Comparison of ENCODE assay signal across 8 mouse cellular contexts in genomic region chr10:127526681-127527080, GRCm38 (mm10). TPM values are rescaled to one million over a fixed set of nuclear protein-coding genes. Genes with fewer than 3 reads are reported as not detected.
DNase-seq lines count a peak whose midpoint lies in the region; ATAC-seq and TF ChIP-seq lines count a peak whose summit lies in the region.
"Had no signal": no experiment of that assay in that cellular context is flagged by ENCODE, and none has a peak within 500 bp of the region (broad histone marks: within the 10 kb centered on the region; RNA-seq: fewer than 3 reads in every experiment).

No protein-coding gene starts in this region.

- H3K36me3 ChIP-seq in ES-Bruce4 (ENCODE audit: control insufficient read depth, insufficient read depth, low read length, poor library complexity, severe bottlenecking) = no peaks in the 10 kb centered on the region
- H3K36me3 ChIP-seq in embryonic facial prominence, embryonic 14.5 days (ENCODE audit: control insufficient read depth, insufficient read depth, low read length) = no peaks in the 10 kb centered on the region
- H3K36me3 ChIP-seq in hindbrain, embryonic 11.5 days (ENCODE audit: control insufficient read depth, insufficient read depth, low read length) = no peaks in the 10 kb centered on the region
- H3K36me3 ChIP-seq in limb, embryonic 13.5 days = no peaks in the 10 kb centered on the region
- H3K36me3 ChIP-seq in midbrain, embryonic 14.5 days (ENCODE audit: control insufficient read depth, insufficient read depth, low read length) = no peaks in the 10 kb centered on the region

- no peak overlapping the region for H3K27ac ChIP-seq in ES-Bruce4 (ENCODE audit: insufficient read depth, low read length)
- no peak overlapping the region for H3K27ac ChIP-seq in embryonic facial prominence, embryonic 14.5 days (replicated peaks; ENCODE audit: low read depth, low read length)
- peak overlapping the region; percentile 90 for H3K27ac ChIP-seq in hindbrain, embryonic 11.5 days (ENCODE audit: low read depth, low read length)
- H3K27ac ChIP-seq in limb, embryonic 13.5 days = no peak overlapping the region
- peak overlapping the region; percentile 79 for H3K27ac ChIP-seq in midbrain, embryonic 14.5 days (replicated peaks; ENCODE audit: low read depth, low read length)

- peaks cover 2% of the 10 kb centered on the region for H3K4me1 ChIP-seq in ES-Bruce4 (ENCODE audit: control insufficient read depth, insufficient read depth, low read length)
- H3K4me1 ChIP-seq in embryonic facial prominence, embryonic 14.5 days (ENCODE audit: control insufficient read depth, insufficient read depth, low read length) = peaks cover 33% of the 10 kb centered on the region
- H3K4me1 ChIP-seq in hindbrain, embryonic 11.5 days (replicated peaks; ENCODE audit: control insufficient read depth, insufficient read depth, low read length) = peaks cover 21% of the 10 kb centered on the region
- H3K4me1 ChIP-seq in limb, embryonic 13.5 days = peaks cover 77% of the 10 kb centered on the region
- H3K4me1 ChIP-seq in midbrain, embryonic 14.5 days (ENCODE audit: control insufficient read depth, insufficient read depth, low read length) = peaks cover 70% of the 10 kb centered on the region

- H3K9me3 ChIP-seq in ES-Bruce4 (replicated peaks; ENCODE audit: control insufficient read depth, insufficient read depth, low read length, poor library complexity, severe bottlenecking) = no peaks in the 10 kb centered on the region
- H3K9me3 ChIP-seq in embryonic facial prominence, embryonic 14.5 days (ENCODE audit: control insufficient read depth, low read length) = no peaks in the 10 kb centered on the region
- H3K9me3 ChIP-seq in hindbrain, embryonic 11.5 days (ENCODE audit: control insufficient read depth, low read length) = no peaks in the 10 kb centered on the region
- no peaks in the 10 kb centered on the region for H3K9me3 ChIP-seq in limb, embryonic 13.5 days
- no peaks in the 10 kb centered on the region for H3K9me3 ChIP-seq in midbrain, embryonic 14.5 days (ENCODE audit: control insufficient read depth, low read length)

- H3K27me3 ChIP-seq in ES-Bruce4 (ENCODE audit: control insufficient read depth, insufficient read depth, low read length, poor library complexity, severe bottlenecking) = peaks cover 3% of the 10 kb centered on the region; the same call in 1 of the 2 replicates
- peaks cover 85% of the 10 kb centered on the region for H3K27me3 ChIP-seq in embryonic facial prominence, embryonic 14.5 days (replicated peaks; ENCODE audit: control insufficient read depth, insufficient read depth, low read length)
- H3K27me3 ChIP-seq in hindbrain, embryonic 11.5 days (ENCODE audit: control insufficient read depth, insufficient read depth, low read length) = peaks cover 78% of the 10 kb centered on the region
- peaks cover 86% of the 10 kb centered on the region for H3K27me3 ChIP-seq in limb, embryonic 13.5 days
- H3K27me3 ChIP-seq in midbrain, embryonic 14.5 days (ENCODE audit: control insufficient read depth, insufficient read depth, low read length) = peaks cover 62% of the 10 kb centered on the region

- H3K4me2 ChIP-seq in embryonic facial prominence, embryonic 14.5 days (ENCODE audit: low read depth, low read length) = peak overlapping the region; percentile 49
- peak overlapping the region; percentile 35 for H3K4me2 ChIP-seq in hindbrain, embryonic 11.5 days (replicated peaks; ENCODE audit: low read depth, low read length)
- peak overlapping the region; percentile 60 for H3K4me2 ChIP-seq in limb, embryonic 13.5 days (replicated peaks)
- peak overlapping the region; percentile 76 for H3K4me2 ChIP-seq in midbrain, embryonic 14.5 days (ENCODE audit: low read length)

- no peak for TF ChIP-seq POLR2A in ES-Bruce4 (IDR thresholded peaks at IDR 0.05; ENCODE audit: insufficient read depth, low read length)

- TF ChIP-seq EP300 in ES-Bruce4 (IDR thresholded peaks at IDR 0.05; ENCODE audit: insufficient read depth, low read depth, low read length) = no peak

- DNase-seq in adrenal gland, adult 2 months = peak; percentile 72
- peak; percentile 44 for DNase-seq in embryonic facial prominence, embryonic 14.5 days (ENCODE audit: low spot score)
- peak; percentile 80 for DNase-seq in hindbrain, embryonic 11.5 days (ENCODE audit: low spot score)
- DNase-seq in midbrain, embryonic 14.5 days = no peak
- DNase-seq in layer of hippocampus, postnatal 36 days = no peak

- H3K9ac ChIP-seq in ES-Bruce4 (ENCODE audit: low read depth, poor library complexity, severe bottlenecking) = peak overlapping the region; percentile 43
- H3K9ac ChIP-seq in embryonic facial prominence, embryonic 14.5 days (ENCODE audit: low read depth, low read length) = no peak overlapping the region
- peak overlapping the region; percentile 37; the same call in 1 of the 2 replicates for H3K9ac ChIP-seq in hindbrain, embryonic 11.5 days (ENCODE audit: low read depth, low read length)
- H3K9ac ChIP-seq in limb, embryonic 13.5 days = peak overlapping the region; percentile 50; the same call in 1 of the 2 replicates
- peak overlapping the region; percentile 36 for H3K9ac ChIP-seq in midbrain, embryonic 14.5 days (replicated peaks; ENCODE audit: low read length)

- 2% methylated on average over 21 of the region's 26 CpGs for WGBS in embryonic facial prominence, embryonic 14.5 days
- under 1% methylated on average over 26 of the region's 26 CpGs for WGBS in hindbrain, embryonic 11.5 days
- WGBS in limb, embryonic 13.5 days = under 1% methylated on average over 26 of the region's 26 CpGs
- under 1% methylated on average over 26 of the region's 26 CpGs for WGBS in midbrain, embryonic 14.5 days

- ATAC-seq in embryonic facial prominence, embryonic 14.5 days (ENCODE audit: low read depth) = peak; percentile 34; the same call in 1 of the 2 replicates
- no peak for ATAC-seq in hindbrain, embryonic 11.5 days (ENCODE audit: low FRiP score)
- ATAC-seq in limb, embryonic 13.5 days (ENCODE audit: low FRiP score, low read depth) = no peak
- no peak for ATAC-seq in midbrain, embryonic 14.5 days (ENCODE audit: low FRiP score, low TSS enrichment)

- TF ChIP-seq CTCF in ES-Bruce4 (IDR thresholded peaks at IDR 0.05; ENCODE audit: low read depth, low read length) = peak; percentile 32

- H3K4me3 ChIP-seq in ES-Bruce4 (ENCODE audit: low read depth, low read length) = peak overlapping the region; percentile 67
- H3K4me3 ChIP-seq in embryonic facial prominence, embryonic 14.5 days (ENCODE audit: low read depth, low read length) = peak overlapping the region; percentile 28
- H3K4me3 ChIP-seq in hindbrain, embryonic 11.5 days (ENCODE audit: low read depth, low read length) = peak overlapping the region; percentile 21
- H3K4me3 ChIP-seq in limb, embryonic 13.5 days = peak overlapping the region; percentile 35
- peak overlapping the region; percentile 16 for H3K4me3 ChIP-seq in midbrain, embryonic 14.5 days (replicated peaks; ENCODE audit: low read depth, low read length)
- H3K4me3 ChIP-seq: erythroblast, embryonic 14.5 days had no signal

RNA-seq across cellular contexts. Expression of gene Shmt2, which starts 4.4 kb away (rescaled TPM):
- polyA plus RNA-seq in ES-Bruce4 (2011; ENCODE audit: insufficient read depth, insufficient read length, low read depth, missing spikeins) = 67.4 and 68.2 TPM in 2 replicates
- 10 to 100 TPM; 43.3 to 48.8 TPM for total RNA-seq in adrenal gland, adult 2 months (2021)
- polyA plus RNA-seq in adrenal gland, adult 2 months (2012; rRNA removed) = 84.2 and 106 TPM in 2 replicates
- polyA plus RNA-seq in embryonic facial prominence, embryonic 14.5 days (2014; fragmentation: Nextera tagmentation; extraction: Ambion mirVana) = 80.0 and 89.4 TPM in 2 replicates
- polyA plus RNA-seq in hindbrain, embryonic 11.5 days (2014; fragmentation: Nextera tagmentation; extraction: Ambion mirVana) = 70.3 and 70.4 TPM in 2 replicates
- 97.4 and 98.1 TPM in 2 replicates for polyA plus RNA-seq in limb, embryonic 13.5 days (2015; fragmentation: Nextera tagmentation; extraction: Ambion mirVana)
- polyA plus RNA-seq in midbrain, embryonic 14.5 days (2014; fragmentation: Nextera tagmentation; extraction: Ambion mirVana) = 48.9 and 50.7 TPM in 2 replicates
- total RNA-seq in layer of hippocampus, postnatal 36 days (2021) = 10 to 100 TPM; 27.4 to 29.9 TPM

RNA-seq across cellular contexts. Expression of gene Nxph4, which starts 7.7 kb away (rescaled TPM):
- polyA plus RNA-seq in ES-Bruce4 (2011; ENCODE audit: insufficient read depth, insufficient read length, low read depth, missing spikeins) = 0.79 TPM in 1 of 2 replicates, not detected in the other
- 10 to 100 TPM in 1 of 2 experiments, 1 to 10 TPM in 1; 5.0 to 11.7 TPM for total RNA-seq in adrenal gland, adult 2 months (2021)
- polyA plus RNA-seq in adrenal gland, adult 2 months (2012; rRNA removed) = 7.4 and 7.8 TPM in 2 replicates
- 5.2 and 6.1 TPM in 2 replicates for polyA plus RNA-seq in embryonic facial prominence, embryonic 14.5 days (2014; fragmentation: Nextera tagmentation; extraction: Ambion mirVana)
- 54.5 and 59.8 TPM in 2 replicates for polyA plus RNA-seq in hindbrain, embryonic 11.5 days (2014; fragmentation: Nextera tagmentation; extraction: Ambion mirVana)
- 10.7 and 12.5 TPM in 2 replicates for polyA plus RNA-seq in limb, embryonic 13.5 days (2015; fragmentation: Nextera tagmentation; extraction: Ambion mirVana)
- polyA plus RNA-seq in midbrain, embryonic 14.5 days (2014; fragmentation: Nextera tagmentation; extraction: Ambion mirVana) = 106 and 134 TPM in 2 replicates
- 1 to 10 TPM; 1.3 to 1.7 TPM for total RNA-seq in layer of hippocampus, postnatal 36 days (2021)
- polyA plus RNA-seq: erythroblast, embryonic 14.5 days had no signal

RNA-seq across cellular contexts. Expression of gene Ndufa4l2, which starts 11.9 kb away (rescaled TPM):
- 5.4 and 5.7 TPM in 2 replicates for polyA plus RNA-seq in ES-Bruce4 (2011; ENCODE audit: insufficient read depth, insufficient read length, low read depth, missing spikeins)
- 10 to 100 TPM; 45.8 to 53.5 TPM for total RNA-seq in adrenal gland, adult 2 months (2021)
- polyA plus RNA-seq in adrenal gland, adult 2 months (2012; rRNA removed) = 86.0 and 107 TPM in 2 replicates
- polyA plus RNA-seq in embryonic facial prominence, embryonic 14.5 days (2014; fragmentation: Nextera tagmentation; extraction: Ambion mirVana) = 57.7 and 91.9 TPM in 2 replicates
- polyA plus RNA-seq in hindbrain, embryonic 11.5 days (2014; fragmentation: Nextera tagmentation; extraction: Ambion mirVana) = 6.5 and 7.0 TPM in 2 replicates
- polyA plus RNA-seq in limb, embryonic 13.5 days (2015; fragmentation: Nextera tagmentation; extraction: Ambion mirVana) = 8.7 and 10.1 TPM in 2 replicates
- polyA plus RNA-seq in midbrain, embryonic 14.5 days (2014; fragmentation: Nextera tagmentation; extraction: Ambion mirVana) = 14.2 and 18.6 TPM in 2 replicates
- total RNA-seq in layer of hippocampus, postnatal 36 days (2021) = 1 to 10 TPM; 3.5 to 4.8 TPM

RNA-seq across cellular contexts. Expression of gene Stac3, which starts 25.2 kb away (rescaled TPM):
- polyA plus RNA-seq in ES-Bruce4 (2011; ENCODE audit: insufficient read depth, insufficient read length, low read depth, missing spikeins) = 1.9 and 2.6 TPM in 2 replicates
- 1 to 10 TPM in 1 of 2 experiments, under 1 TPM in 1; 0.93 to 1.8 TPM for total RNA-seq in adrenal gland, adult 2 months (2021)
- polyA plus RNA-seq in adrenal gland, adult 2 months (2012; rRNA removed) = 1.5 and 2.5 TPM in 2 replicates
- polyA plus RNA-seq in embryonic facial prominence, embryonic 14.5 days (2014; fragmentation: Nextera tagmentation; extraction: Ambion mirVana) = 5.0 and 5.2 TPM in 2 replicates
- polyA plus RNA-seq in hindbrain, embryonic 11.5 days (2014; fragmentation: Nextera tagmentation; extraction: Ambion mirVana) = 0.36 and 0.43 TPM in 2 replicates
- polyA plus RNA-seq in limb, embryonic 13.5 days (2015; fragmentation: Nextera tagmentation; extraction: Ambion mirVana) = 20.8 and 20.9 TPM in 2 replicates
- 0.32 and 1.0 TPM in 2 replicates for polyA plus RNA-seq in midbrain, embryonic 14.5 days (2014; fragmentation: Nextera tagmentation; extraction: Ambion mirVana)
- total RNA-seq in layer of hippocampus, postnatal 36 days (2021) = 1 to 10 TPM; 3.0 to 3.7 TPM

Comparison
In these comparisons a context has a peak if more than half of its experiments do, and no peak if none do; other contexts are left out.
1. H3K27ac ChIP-seq: peak in hindbrain, embryonic 11.5 days (single experiment) and midbrain, embryonic 14.5 days (single experiment); none in ES-Bruce4 (single experiment), embryonic facial prominence, embryonic 14.5 days (single experiment) and limb, embryonic 13.5 days (single experiment).
2. H3K4me3 ChIP-seq: peak in every context shown above with its lines; median percentile 67 in ES-Bruce4; 35 in limb, embryonic 13.5 days; 28 in embryonic facial prominence, embryonic 14.5 days; 21 in hindbrain, embryonic 11.5 days; 16 in midbrain, embryonic 14.5 days.
3. DNase-seq: peak in adrenal gland, adult 2 months (single experiment), embryonic facial prominence, embryonic 14.5 days (single experiment) and hindbrain, embryonic 11.5 days (single experiment); none in midbrain, embryonic 14.5 days (single experiment) and layer of hippocampus, postnatal 36 days (0 of 2).
4. Peak in every context shown above with its lines, with median percentiles within 50 percentile points of each other: H3K4me2 ChIP-seq.